Mouse (Mus musculus) hindbrain, embryonic 12.5 days (tissue): ENCODE data around the gene Zfp853. TPM values are rescaled to one million over a fixed set of nuclear protein-coding genes. Genes with fewer than 3 reads are reported as not detected.

ENCODE experiments used
- ATAC-seq: fragments of 200-750 bp; cut with Nextera tagmentation; 2 replicates; pipeline ENCODE4 v1.8.0; 2017; ENCODE audit warnings: moderate TSS enrichment; ENCODE audit not compliant: low FRiP score
- H3K27ac ChIP-seq: fragments of 300-500 bp; sonication (generic); 2 replicates; pipeline ENCODE4 v1.5.1; 2016; ENCODE audit warnings: mild to moderate bottlenecking
- H3K27me3 ChIP-seq: fragments of 300-500 bp; sonication (generic); 2 replicates; pipeline ENCODE4 v1.6.1; 2016; ENCODE audit warnings: mild to moderate bottlenecking
- H3K36me3 ChIP-seq: fragments of 300-500 bp; sonication (generic); 2 replicates; pipeline ENCODE4 v1.6.1; 2016; ENCODE audit warnings: mild to moderate bottlenecking
- H3K4me1 ChIP-seq: fragments of 300-500 bp; sonication (generic); 2 replicates; pipeline ENCODE4 v1.6.1; 2016
- H3K4me2 ChIP-seq: fragments of 300-500 bp; sonication (generic); replicated peaks from 2 replicates; pipeline ENCODE4 v1.6.1; 2016; ENCODE audit warnings: mild to moderate bottlenecking
- H3K4me3 ChIP-seq: fragments of 300-500 bp; sonication (generic); 2 replicates; pipeline ENCODE4 v1.5.1; 2016; ENCODE audit warnings: mild to moderate bottlenecking
- H3K9ac ChIP-seq: fragments of 300-500 bp; sonication (generic); 2 replicates; pipeline ENCODE4 v1.6.1; 2016; ENCODE audit warnings: mild to moderate bottlenecking, moderate library complexity
- H3K9me3 ChIP-seq: fragments of 300-500 bp; sonication (generic); replicated peaks from 2 replicates; pipeline ENCODE4 v1.6.1; 2016; ENCODE audit warnings: mild to moderate bottlenecking
- WGBS: fragments of 180-500 bp; shearing (Covaris S2); methylation state at CpG from one replicate; pipeline ENCODE4 v1.1.7; 2016; 5-methylcytosine and 5-hydroxymethylcytosine counted together
- polyA plus RNA-seq: library from polyadenylated mRNA; unstranded; fragments of >200 nt; fragmentation: Nextera tagmentation; extraction: Ambion mirVana; gene quantifications from 2 replicates; pipeline ENCODE4 v1.2.1, GENCODE M21; 2016

Gene Zfp853
- polyA plus RNA-seq, 1 experiment from 2014 or later = not detected

- WGBS = 10% methylated on average over 9 of the region's 9 CpGs
- Histone ChIP-seq H3K27ac (no peak overlapping the region), H3K36me3 (no peaks in the 10 kb centered on the region), H3K4me1 (peaks cover 18% of the 10 kb centered on the region), H3K4me3 (peak overlapping the region; percentile 27), H3K27me3 (peaks cover 94% of the 10 kb centered on the region), H3K4me2 (peak overlapping the region; percentile 48), H3K9me3 (no peaks in the 10 kb centered on the region), H3K9ac (no peak overlapping the region)
- ATAC-seq = no peak
Observed at GRCm38 (mm10) chr5:143288378-143288911, 5.0 kb downstream of the Zfp853 start.

GRCm38 (mm10) chr5:143287774-143288328, 5.6 kb downstream of the Zfp853 start:
- peaks cover 89% of the 10 kb centered on the region for H3K27me3 ChIP-seq
- peak overlapping the region; percentile 48 for H3K4me2 ChIP-seq
- ATAC-seq = no peak
- H3K9me3 ChIP-seq = no peaks in the 10 kb centered on the region
- H3K27ac ChIP-seq = no peak overlapping the region
- H3K9ac ChIP-seq = peak overlapping the region; percentile 41; the same call in 1 of the 2 replicates
- H3K4me3 ChIP-seq = peak overlapping the region; percentile 27
- WGBS = 2% methylated on average over 48 of the region's 48 CpGs
- no peaks in the 10 kb centered on the region for H3K36me3 ChIP-seq
- peaks cover 13% of the 10 kb centered on the region for H3K4me1 ChIP-seq

GRCm38 (mm10) chr5:143284762-143285161, 8.7 kb downstream of the Zfp853 start:
- Histone ChIP-seq H3K4me2 (no peak overlapping the region), H3K9ac (no peak overlapping the region), H3K36me3 (no peaks in the 10 kb centered on the region), H3K4me1 (peaks cover 13% of the 10 kb centered on the region), H3K27ac (no peak overlapping the region), H3K4me3 (no peak overlapping the region), H3K9me3 (no peaks in the 10 kb centered on the region), H3K27me3 (peaks cover 59% of the 10 kb centered on the region)
- ATAC-seq = no peak
- 39% methylated on average over 6 of the region's 6 CpGs for WGBS

GRCm38 (mm10) chr5:143279247-143279646, 14.2 kb downstream of the Zfp853 start:
- WGBS = 45% methylated on average over 9 of the region's 10 CpGs
- H3K36me3 ChIP-seq = no peaks in the 10 kb centered on the region
- no peak for ATAC-seq

GRCm38 (mm10) chr5:143275761-143276160, 17.7 kb downstream of the Zfp853 start:
- Histone ChIP-seq H3K27me3 (peaks cover 26% of the 10 kb centered on the region), H3K27ac (no peak overlapping the region), H3K36me3 (no peaks in the 10 kb centered on the region), H3K4me3 (no peak overlapping the region), H3K9ac (no peak overlapping the region), H3K4me1 (peaks cover 4% of the 10 kb centered on the region), H3K9me3 (no peaks in the 10 kb centered on the region), H3K4me2 (no peak overlapping the region)
- WGBS = 53% methylated on average over 5 of the region's 5 CpGs
- no peak for ATAC-seq

More at GRCm38 (mm10) chr5:143279247-143279646, 14.2 kb downstream of the Zfp853 start:
- Histone ChIP-seq H3K4me2 (no peak overlapping the region), H3K9ac (no peak overlapping the region), H3K27me3 (peaks cover 30% of the 10 kb centered on the region), H3K4me1 (no peaks in the 10 kb centered on the region), H3K27ac (no peak overlapping the region), H3K4me3 (no peak overlapping the region), H3K9me3 (no peaks in the 10 kb centered on the region)

GRCm38 (mm10) chr5:143272540-143273330, 20.7 kb downstream of the Zfp853 start:
- H3K27me3 ChIP-seq = peaks cover 17% of the 10 kb centered on the region; the same call in 1 of the 2 replicates
- no peak overlapping the region for H3K4me3 ChIP-seq
- no peaks in the 10 kb centered on the region for H3K36me3 ChIP-seq
- H3K9ac ChIP-seq = no peak overlapping the region
- ATAC-seq = no peak
- WGBS = 91% methylated on average over 16 of the region's 16 CpGs
- no peak overlapping the region for H3K4me2 ChIP-seq
- no peak overlapping the region for H3K27ac ChIP-seq
- no peaks in the 10 kb centered on the region for H3K9me3 ChIP-seq
- peaks cover 19% of the 10 kb centered on the region for H3K4me1 ChIP-seq

GRCm38 (mm10) chr5:143272108-143272507, 21.3 kb downstream of the Zfp853 start:
- Histone ChIP-seq H3K27ac (no peak overlapping the region), H3K9me3 (no peaks in the 10 kb centered on the region), H3K4me1 (peaks cover 20% of the 10 kb centered on the region), H3K4me3 (no peak overlapping the region), H3K36me3 (no peaks in the 10 kb centered on the region), H3K27me3 (peaks cover 17% of the 10 kb centered on the region; the same call in 1 of the 2 replicates), H3K4me2 (no peak overlapping the region), H3K9ac (no peak overlapping the region)
- no peak for ATAC-seq
- 81% methylated on average over 3 of the region's 3 CpGs for WGBS

GRCm38 (mm10) chr5:143271642-143272041, 21.8 kb downstream of the Zfp853 start:
- Histone ChIP-seq H3K4me2 (no peak overlapping the region), H3K36me3 (no peaks in the 10 kb centered on the region), H3K4me3 (no peak overlapping the region), H3K27me3 (peaks cover 17% of the 10 kb centered on the region; the same call in 1 of the 2 replicates), H3K27ac (no peak overlapping the region), H3K9ac (no peak overlapping the region), H3K4me1 (peaks cover 23% of the 10 kb centered on the region), H3K9me3 (no peaks in the 10 kb centered on the region)
- no peak for ATAC-seq
- 92% methylated on average over 6 of the region's 6 CpGs for WGBS

GRCm38 (mm10) chr5:143270151-143270519, 23.3 kb downstream of the Zfp853 start:
- Histone ChIP-seq H3K36me3 (0 out of 2 replicates have a peak, but pooled peaks cover 1% of the 10 kb centered on the region), H3K4me1 (peaks cover 26% of the 10 kb centered on the region), H3K27ac (peak overlapping the region; percentile 77), H3K9ac (peak overlapping the region; percentile 88), H3K4me2 (peak overlapping the region; percentile 95), H3K27me3 (peaks cover 5% of the 10 kb centered on the region; the same call in 1 of the 2 replicates), H3K9me3 (no peaks in the 10 kb centered on the region), H3K4me3 (peak overlapping the region; percentile 69)
- 5% methylated on average over 12 of the region's 12 CpGs for WGBS
- ATAC-seq = peak; percentile 61

GRCm38 (mm10) chr5:143269363-143270150, 23.9 kb downstream of the Zfp853 start, which contains the start of gene Zfp316:
TSS of gene Zfp316 (minus strand) at chr5:143270022.
- Histone ChIP-seq H3K4me3 (peak within 1 kb of the TSS; percentile 69), H3K9me3 (no peaks in the 10 kb centered on the region), H3K9ac (peak within 1 kb of the TSS; percentile 88), H3K4me2 (peak within 1 kb of the TSS; percentile 95), H3K4me1 (peaks cover 26% of the 10 kb centered on the region), H3K27me3 (0 out of 2 replicates have a peak, but pooled peaks cover 2% of the 10 kb centered on the region), H3K27ac (peak within 1 kb of the TSS; percentile 77), H3K36me3 (peaks cover 7% of the 10 kb centered on the region)
- under 1% methylated on average over 74 of the region's 79 CpGs for WGBS
- ATAC-seq = peak; percentile 87

- 0 out of 2 replicates have a peak, but pooled peaks have one; percentile 1 for ATAC-seq
- peaks cover 26% of the 10 kb centered on the region for H3K4me1 ChIP-seq
- peak overlapping the region; percentile 77 for H3K27ac ChIP-seq
- no peaks in the 10 kb centered on the region for H3K27me3 ChIP-seq
- H3K9ac ChIP-seq = peak overlapping the region; percentile 88
- WGBS = 28% methylated on average over 8 of the region's 8 CpGs
- H3K36me3 ChIP-seq = peaks cover 13% of the 10 kb centered on the region
- H3K4me3 ChIP-seq = peak overlapping the region; percentile 69
- peak overlapping the region; percentile 95 for H3K4me2 ChIP-seq
- no peaks in the 10 kb centered on the region for H3K9me3 ChIP-seq
Observed at GRCm38 (mm10) chr5:143268985-143269362, 24.4 kb downstream of the Zfp853 start.

- H3K36me3 ChIP-seq = peaks cover 35% of the 10 kb centered on the region
- H3K27ac ChIP-seq = no peak overlapping the region
- no peak overlapping the region for H3K4me3 ChIP-seq
- no peak for ATAC-seq
- 91% methylated on average over 6 of the region's 6 CpGs for WGBS
- no peaks in the 10 kb centered on the region for H3K9me3 ChIP-seq
- H3K9ac ChIP-seq = no peak overlapping the region
- H3K4me1 ChIP-seq = peaks cover 26% of the 10 kb centered on the region
- H3K27me3 ChIP-seq = no peaks in the 10 kb centered on the region
- H3K4me2 ChIP-seq = no peak overlapping the region
Observed at GRCm38 (mm10) chr5:143266794-143267193, 26.6 kb downstream of the Zfp853 start.
